Mouse (Mus musculus) C2C12 (cell line): ENCODE measurements at regions not wholly inside any gene's neighbourhood (a gene's known extent, or its start where the extent isn't known, plus 50 kb on each side); places are given as distances from the start of the nearest gene placed in this dataset.
A peak's percentile ranks its signal among the peaks of the same experiment; 100 is the strongest.

ENCODE experiments used
- H3K27me3 ChIP-seq: one replicate; pipeline ENCODE4 v1.6.1; 2011; ENCODE audit not compliant: control insufficient read depth, insufficient read depth, insufficient read length
- H3K36me3 ChIP-seq: one replicate; pipeline ENCODE4 v1.6.1; 2011; ENCODE audit not compliant: control insufficient read depth, insufficient read depth
- H3K4me3 ChIP-seq: one replicate; pipeline ENCODE4 v1.5.1; 2011; ENCODE audit warnings: mild to moderate bottlenecking, control low read depth; ENCODE audit not compliant: poor library complexity, insufficient read depth, severe bottlenecking
- H3K79me2 ChIP-seq: one replicate; pipeline ENCODE4 v1.6.1; 2011; ENCODE audit not compliant: control insufficient read depth, insufficient read depth
- H3K79me3 ChIP-seq: one replicate; pipeline ENCODE4 v1.6.1; 2011; ENCODE audit warnings: low read depth, control low read depth
- H3ac ChIP-seq: one replicate; pipeline ENCODE3; 2011; ENCODE audit warnings: low read depth; ENCODE audit not compliant: control insufficient read depth, insufficient read length
- CEBPB ChIP-seq: IDR thresholded peaks from one replicate; pipeline ENCODE4 v1.6.1; 2011; ENCODE audit warnings: low read depth, mild to moderate bottlenecking, control low read depth, moderate library complexity
- CTCF ChIP-seq: IDR thresholded peaks from one replicate; pipeline ENCODE4 v1.5.1; 2011; ENCODE audit not compliant: control insufficient read depth, insufficient read depth, insufficient read length
- FOSL1 ChIP-seq: IDR thresholded peaks from one replicate; pipeline ENCODE4 v1.8.0; 2011; ENCODE audit warnings: mild to moderate bottlenecking, low read length; ENCODE audit not compliant: poor library complexity, insufficient read depth, severe bottlenecking
- MAX ChIP-seq: IDR thresholded peaks from one replicate; pipeline ENCODE4 v1.6.1; 2011; ENCODE audit warnings: mild to moderate bottlenecking, control low read depth
- MYOD1 ChIP-seq: IDR thresholded peaks from one replicate; pipeline ENCODE4 v1.6.1; 2011; ENCODE audit warnings: low read depth; ENCODE audit not compliant: control insufficient read depth, insufficient read length
- MYOG ChIP-seq: IDR thresholded peaks from one replicate; pipeline ENCODE4 v1.6.1; 2011; ENCODE audit not compliant: control insufficient read depth, insufficient read length; ENCODE audit errors: extremely low read depth
- USF1 ChIP-seq: IDR thresholded peaks from one replicate; pipeline ENCODE4 v1.6.1; 2011; ENCODE audit warnings: low read depth, mild to moderate bottlenecking, control low read depth, moderate library complexity

- Histone ChIP-seq H3ac (no peak overlapping the region), H3K4me3 (no peak overlapping the region), H3K79me3 (no peaks in the 10 kb centered on the region), H3K79me2 (no peaks in the 10 kb centered on the region), H3K27me3 (no peaks in the 10 kb centered on the region), H3K36me3 (no peaks in the 10 kb centered on the region)
- TF ChIP-seq CEBPB: peak; percentile 80
- no peak for TF ChIP-seq FOSL1
Measured at GRCm38 (mm10) chr17:82366001-82366400, 627.8 kb upstream of the Slc8a1 start.

GRCm38 (mm10) chr17:82348636-82349035 lies 610.5 kb upstream of the Slc8a1 start:
- Histone ChIP-seq H3K36me3 (no peaks in the 10 kb centered on the region), H3K27me3 (no peaks in the 10 kb centered on the region), H3K79me3 (no peaks in the 10 kb centered on the region), H3K4me3 (no peak overlapping the region), H3ac (no peak overlapping the region), H3K79me2 (no peaks in the 10 kb centered on the region)
- TF ChIP-seq MYOD1 (no peak), CEBPB (no peak), MYOG (no peak)

GRCm38 (mm10) chr17:82331429-82331828 lies 593.3 kb upstream of the Slc8a1 start:
- no peaks in the 10 kb centered on the region for H3K27me3 ChIP-seq
- H3ac ChIP-seq: no peak overlapping the region
- H3K79me2 ChIP-seq: no peaks in the 10 kb centered on the region
- TF ChIP-seq USF1 (no peak), MYOG (no peak)
- no peaks in the 10 kb centered on the region for H3K36me3 ChIP-seq
- no peak overlapping the region for H3K4me3 ChIP-seq
- no peaks in the 10 kb centered on the region for H3K79me3 ChIP-seq

- H3K36me3 ChIP-seq: no peaks in the 10 kb centered on the region
- H3K79me2 ChIP-seq: no peaks in the 10 kb centered on the region
- no peak overlapping the region for H3K4me3 ChIP-seq
- no peaks in the 10 kb centered on the region for H3K79me3 ChIP-seq
- TF ChIP-seq MYOG (no peak), MAX (no peak), CEBPB (no peak), CTCF (no peak), FOSL1 (no peak), MYOD1 (no peak), USF1 (no peak)
- H3K27me3 ChIP-seq: no peaks in the 10 kb centered on the region
- H3ac ChIP-seq: no peak overlapping the region
Measured at GRCm38 (mm10) chr17:82312191-82312590, 574.0 kb upstream of the Slc8a1 start.

- no peaks in the 10 kb centered on the region for H3K79me3 ChIP-seq
Measured at GRCm38 (mm10) chr17:82306347-82306746, 568.2 kb upstream of the Slc8a1 start.

GRCm38 (mm10) chr17:82277728-82278127 lies 539.6 kb upstream of the Slc8a1 start:
- Histone ChIP-seq H3ac (no peak overlapping the region), H3K79me3 (no peaks in the 10 kb centered on the region), H3K4me3 (no peak overlapping the region), H3K27me3 (no peaks in the 10 kb centered on the region), H3K36me3 (no peaks in the 10 kb centered on the region), H3K79me2 (no peaks in the 10 kb centered on the region)
- TF ChIP-seq MYOG: no peak
- TF ChIP-seq USF1: no peak
- no peak for TF ChIP-seq CTCF
- TF ChIP-seq MAX: no peak
- no peak for TF ChIP-seq MYOD1
- TF ChIP-seq FOSL1: no peak
- no peak for TF ChIP-seq CEBPB

More at GRCm38 (mm10) chr17:82306347-82306746, 568.2 kb upstream of the Slc8a1 start:
- H3K79me2 ChIP-seq: no peaks in the 10 kb centered on the region
- TF ChIP-seq CTCF (no peak), MYOG (no peak), FOSL1 (no peak), MAX (no peak), CEBPB (no peak), MYOD1 (no peak), USF1 (no peak)
- H3K4me3 ChIP-seq: no peak overlapping the region
- no peaks in the 10 kb centered on the region for H3K27me3 ChIP-seq
- H3K36me3 ChIP-seq: no peaks in the 10 kb centered on the region
- no peak overlapping the region for H3ac ChIP-seq

- no peak for TF ChIP-seq MYOD1
- TF ChIP-seq CEBPB: no peak
- no peak for TF ChIP-seq USF1
- no peak for TF ChIP-seq FOSL1
- TF ChIP-seq CTCF: no peak
- TF ChIP-seq MAX: no peak
- no peak for TF ChIP-seq MYOG
Measured at GRCm38 (mm10) chr17:82273946-82274345, 535.8 kb upstream of the Slc8a1 start.

More at GRCm38 (mm10) chr17:82273946-82274345, 535.8 kb upstream of the Slc8a1 start:
- no peaks in the 10 kb centered on the region for H3K27me3 ChIP-seq
- no peak overlapping the region for H3ac ChIP-seq
- no peaks in the 10 kb centered on the region for H3K79me3 ChIP-seq
- H3K36me3 ChIP-seq: no peaks in the 10 kb centered on the region
- H3K79me2 ChIP-seq: no peaks in the 10 kb centered on the region
- no peak overlapping the region for H3K4me3 ChIP-seq
